ENCODE assay signal across 8 mouse cellular contexts in the genomic region with DNA sequence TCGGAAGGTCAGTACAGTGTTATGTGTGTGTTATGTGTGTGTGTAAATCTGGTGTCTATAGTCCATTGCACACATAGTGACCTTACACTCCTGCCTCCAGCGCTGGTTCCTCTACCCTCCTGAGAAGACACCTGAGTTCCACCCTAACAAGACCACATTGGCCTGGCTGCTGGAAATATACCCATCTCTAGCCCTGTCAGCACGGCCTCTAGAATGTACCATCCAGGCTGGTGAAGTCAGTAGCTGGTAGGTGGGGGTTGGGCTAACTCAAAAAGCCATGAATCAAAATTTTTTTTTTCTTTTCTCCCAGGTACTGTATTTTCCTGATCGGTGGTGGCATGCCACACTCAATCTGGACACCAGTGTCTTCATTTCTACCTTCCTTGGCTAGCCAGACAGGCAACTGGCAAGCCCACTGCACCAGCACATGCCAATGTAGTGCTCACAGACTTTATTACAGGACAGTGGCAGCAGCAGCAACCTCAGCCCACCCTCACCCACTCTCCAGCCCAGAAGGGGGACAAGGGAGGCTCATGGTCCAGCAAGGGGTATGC. TPM values are rescaled to one million over a fixed set of nuclear protein-coding genes. Genes with fewer than 3 reads are reported as not detected.
A peak's percentile ranks its signal among the peaks of the same experiment; 100 is the strongest.
DNase-seq lines count a peak whose midpoint lies in the region; ATAC-seq lines count a peak whose summit lies in the region.

No protein-coding gene starts in this region.

- H3K4me1 ChIP-seq in liver, embryonic 11.5 days (replicated peaks; ENCODE audit: control insufficient read depth, insufficient read depth, low read length), result peaks cover 48% of the 10 kb centered on the region
- H3K4me1 ChIP-seq in forebrain, embryonic 14.5 days (ENCODE audit: control insufficient read depth, insufficient read depth, low read length), result peaks cover 41% of the 10 kb centered on the region
- peaks cover 88% of the 10 kb centered on the region for H3K4me1 ChIP-seq in limb, embryonic 10.5 days
- H3K4me1 ChIP-seq in neural tube, embryonic 13.5 days (replicated peaks), result peaks cover 84% of the 10 kb centered on the region

- H3K27me3 ChIP-seq in liver, embryonic 11.5 days (replicated peaks; ENCODE audit: control insufficient read depth, insufficient read depth, low read length), result no peaks in the 10 kb centered on the region
- H3K27me3 ChIP-seq in forebrain, embryonic 14.5 days (replicated peaks; ENCODE audit: control insufficient read depth, insufficient read depth, low read length), result no peaks in the 10 kb centered on the region
- no peaks in the 10 kb centered on the region for H3K27me3 ChIP-seq in limb, embryonic 10.5 days (ENCODE audit: low read depth, poor library complexity, severe bottlenecking)
- no peaks in the 10 kb centered on the region for H3K27me3 ChIP-seq in neural tube, embryonic 13.5 days

- peak overlapping the region; percentile 82; the same call in 1 of the 2 replicates for H3K27ac ChIP-seq in liver, embryonic 11.5 days (ENCODE audit: low read depth, low read length)
- H3K27ac ChIP-seq in forebrain, embryonic 14.5 days (ENCODE audit: low read depth, low read length), result no peak overlapping the region
- H3K27ac ChIP-seq in limb, embryonic 10.5 days, result no peak overlapping the region
- no peak overlapping the region for H3K27ac ChIP-seq in neural tube, embryonic 13.5 days (replicated peaks)

- intact Hi-C loops in gastrocnemius, postnatal 14 days (cut with DNase I; ENCODE audit: low total_unique reads), result no loop called here

- peak overlapping the region; percentile 99 for H3K4me2 ChIP-seq in liver, embryonic 11.5 days
- peak overlapping the region; percentile 89; the same call in 1 of the 2 replicates for H3K4me2 ChIP-seq in forebrain, embryonic 14.5 days (ENCODE audit: low read length)
- peak overlapping the region; percentile 98 for H3K4me2 ChIP-seq in neural tube, embryonic 13.5 days

- peak overlapping the region; percentile 20; the same call in 1 of the 2 replicates for H3K9ac ChIP-seq in liver, embryonic 11.5 days (ENCODE audit: low read depth, low read length)
- H3K9ac ChIP-seq in forebrain, embryonic 14.5 days (ENCODE audit: low read length), result no peak overlapping the region
- H3K9ac ChIP-seq in neural tube, embryonic 13.5 days, result peak overlapping the region; percentile 89

- H3K36me3 ChIP-seq in liver, embryonic 11.5 days (ENCODE audit: control insufficient read depth, insufficient read depth, low read length), result peaks cover 47% of the 10 kb centered on the region
- peaks cover 56% of the 10 kb centered on the region for H3K36me3 ChIP-seq in forebrain, embryonic 14.5 days (ENCODE audit: control insufficient read depth, insufficient read depth, low read length)
- H3K36me3 ChIP-seq in limb, embryonic 10.5 days, result peaks cover 69% of the 10 kb centered on the region
- H3K36me3 ChIP-seq in neural tube, embryonic 13.5 days, result peaks cover 55% of the 10 kb centered on the region

- no peaks in the 10 kb centered on the region for H3K9me3 ChIP-seq in liver, embryonic 11.5 days (ENCODE audit: control insufficient read depth, low read length)
- H3K9me3 ChIP-seq in forebrain, embryonic 14.5 days (replicated peaks; ENCODE audit: control insufficient read depth, low read length), result no peaks in the 10 kb centered on the region
- no peaks in the 10 kb centered on the region for H3K9me3 ChIP-seq in limb, embryonic 10.5 days (replicated peaks)
- no peaks in the 10 kb centered on the region for H3K9me3 ChIP-seq in neural tube, embryonic 13.5 days

- 76% methylated on average over 4 of the region's 4 CpGs for WGBS in liver, embryonic 11.5 days
- WGBS in forebrain, embryonic 14.5 days, result 83% methylated on average over 4 of the region's 4 CpGs
- WGBS in limb, embryonic 10.5 days, result 90% methylated on average over 4 of the region's 4 CpGs
- WGBS in neural tube, embryonic 13.5 days, result 88% methylated on average over 4 of the region's 4 CpGs

- DNase-seq in liver, embryonic 11.5 days (ENCODE audit: low spot score), result no peak
- no peak for DNase-seq in liver
- no peak for DNase-seq in forebrain, embryonic 14.5 days (ENCODE audit: low spot score)
- no peak for DNase-seq in limb, embryonic 10.5 days (ENCODE audit: low spot score)
- no peak for DNase-seq in layer of hippocampus, postnatal 14 days (ENCODE audit: low spot score in 2 of 2)
- DNase-seq in gastrocnemius, postnatal 14 days, result no peak
- DNase-seq in cerebellum, adult 8-10 months, result no peak

- no peak for ATAC-seq in liver, embryonic 11.5 days (replicated peaks; ENCODE audit: low FRiP score)
- ATAC-seq in forebrain, embryonic 14.5 days, result no peak
- no peak for ATAC-seq in neural tube, embryonic 13.5 days (ENCODE audit: low read depth)

- peak overlapping the region; percentile 65 for H3K4me3 ChIP-seq in liver, embryonic 11.5 days (ENCODE audit: low read depth, low read length)
- no peak overlapping the region for H3K4me3 ChIP-seq in forebrain, embryonic 14.5 days (ENCODE audit: low read depth, low read length)
- peak overlapping the region; percentile 77 for H3K4me3 ChIP-seq in limb, embryonic 10.5 days
- peak overlapping the region; percentile 76 for H3K4me3 ChIP-seq in neural tube, embryonic 13.5 days

RNA-seq across cellular contexts. Expression of a gene that starts 1.6 kb away (rescaled TPM):
- 36.6 and 37.0 TPM in 2 replicates for polyA plus RNA-seq in liver, embryonic 11.5 days (2014; fragmentation: Nextera tagmentation; extraction: Ambion mirVana)
- 56.6 and 56.9 TPM in 2 replicates for polyA plus RNA-seq in forebrain, embryonic 14.5 days (2014; fragmentation: Nextera tagmentation; extraction: Ambion mirVana)
- polyA plus RNA-seq in limb, embryonic 10.5 days (2016; fragmentation: Nextera tagmentation; extraction: Ambion mirVana), result 52.4 and 54.9 TPM in 2 replicates
- polyA plus RNA-seq in neural tube, embryonic 13.5 days (2015; fragmentation: Nextera tagmentation; extraction: Ambion mirVana), result 55.2 and 60.6 TPM in 2 replicates
- 10 to 100 TPM; 64.3 to 65.0 TPM for total RNA-seq in layer of hippocampus, postnatal 14 days (2021)
- 10 to 100 TPM; 20.3 to 23.6 TPM for total RNA-seq in gastrocnemius, postnatal 14 days (2021)

RNA-seq across cellular contexts. Expression of a gene that starts 2.9 kb away (rescaled TPM):
- polyA plus RNA-seq in liver, embryonic 11.5 days (2014; fragmentation: Nextera tagmentation; extraction: Ambion mirVana), result 249 and 252 TPM in 2 replicates
- polyA plus RNA-seq in forebrain, embryonic 14.5 days (2014; fragmentation: Nextera tagmentation; extraction: Ambion mirVana), result 315 and 322 TPM in 2 replicates
- polyA plus RNA-seq in limb, embryonic 10.5 days (2016; fragmentation: Nextera tagmentation; extraction: Ambion mirVana), result 408 and 426 TPM in 2 replicates
- polyA plus RNA-seq in neural tube, embryonic 13.5 days (2015; fragmentation: Nextera tagmentation; extraction: Ambion mirVana), result 284 and 316 TPM in 2 replicates
- 100 to 1,000 TPM; 155 to 157 TPM for total RNA-seq in layer of hippocampus, postnatal 14 days (2021)
- 10 to 100 TPM; 80.2 to 81.3 TPM for total RNA-seq in gastrocnemius, postnatal 14 days (2021)

RNA-seq across cellular contexts. Expression of a gene that starts 6.8 kb away (rescaled TPM):
- 0.60 and 1.6 TPM in 2 replicates for polyA plus RNA-seq in liver, embryonic 11.5 days (2014; fragmentation: Nextera tagmentation; extraction: Ambion mirVana)
- 33.6 and 35.4 TPM in 2 replicates for polyA plus RNA-seq in forebrain, embryonic 14.5 days (2014; fragmentation: Nextera tagmentation; extraction: Ambion mirVana)
- 1.0 and 1.2 TPM in 2 replicates for polyA plus RNA-seq in limb, embryonic 10.5 days (2016; fragmentation: Nextera tagmentation; extraction: Ambion mirVana)
- 18.9 and 21.1 TPM in 2 replicates for polyA plus RNA-seq in neural tube, embryonic 13.5 days (2015; fragmentation: Nextera tagmentation; extraction: Ambion mirVana)
- total RNA-seq in layer of hippocampus, postnatal 14 days (2021), result 10 to 100 TPM; 84.4 to 97.5 TPM
- 10 to 100 TPM; 11.7 to 12.0 TPM for total RNA-seq in gastrocnemius, postnatal 14 days (2021)

RNA-seq across cellular contexts. Expression of a gene that starts 6.8 kb away (rescaled TPM):
- polyA plus RNA-seq in liver, embryonic 11.5 days (2014; fragmentation: Nextera tagmentation; extraction: Ambion mirVana), result 29.8 and 31.9 TPM in 2 replicates
- polyA plus RNA-seq in forebrain, embryonic 14.5 days (2014; fragmentation: Nextera tagmentation; extraction: Ambion mirVana), result 33.3 and 37.4 TPM in 2 replicates
- polyA plus RNA-seq in limb, embryonic 10.5 days (2016; fragmentation: Nextera tagmentation; extraction: Ambion mirVana), result 31.6 and 32.0 TPM in 2 replicates
- polyA plus RNA-seq in neural tube, embryonic 13.5 days (2015; fragmentation: Nextera tagmentation; extraction: Ambion mirVana), result 27.0 and 28.3 TPM in 2 replicates
- 10 to 100 TPM; 21.7 to 23.4 TPM for total RNA-seq in layer of hippocampus, postnatal 14 days (2021)
- 1 to 10 TPM; 9.1 to 9.2 TPM for total RNA-seq in gastrocnemius, postnatal 14 days (2021)

RNA-seq across cellular contexts. Expression of a gene that starts 11.3 kb away (rescaled TPM):
- polyA plus RNA-seq in liver, embryonic 11.5 days (2014; fragmentation: Nextera tagmentation; extraction: Ambion mirVana), result 0.78 and 1.1 TPM in 2 replicates
- polyA plus RNA-seq in forebrain, embryonic 14.5 days (2014; fragmentation: Nextera tagmentation; extraction: Ambion mirVana), result 5.1 and 6.2 TPM in 2 replicates
- 1.5 and 1.9 TPM in 2 replicates for polyA plus RNA-seq in limb, embryonic 10.5 days (2016; fragmentation: Nextera tagmentation; extraction: Ambion mirVana)
- 6.9 and 7.5 TPM in 2 replicates for polyA plus RNA-seq in neural tube, embryonic 13.5 days (2015; fragmentation: Nextera tagmentation; extraction: Ambion mirVana)
- total RNA-seq in layer of hippocampus, postnatal 14 days (2021), result 10 to 100 TPM; 26.7 to 31.1 TPM
- total RNA-seq in gastrocnemius, postnatal 14 days (2021), result 10 to 100 TPM in 1 of 2 experiments, 1 to 10 TPM in 1; 7.5 to 11.0 TPM
